9 mouse cellular contexts compared by ENCODE assay signal in the genomic region with DNA sequence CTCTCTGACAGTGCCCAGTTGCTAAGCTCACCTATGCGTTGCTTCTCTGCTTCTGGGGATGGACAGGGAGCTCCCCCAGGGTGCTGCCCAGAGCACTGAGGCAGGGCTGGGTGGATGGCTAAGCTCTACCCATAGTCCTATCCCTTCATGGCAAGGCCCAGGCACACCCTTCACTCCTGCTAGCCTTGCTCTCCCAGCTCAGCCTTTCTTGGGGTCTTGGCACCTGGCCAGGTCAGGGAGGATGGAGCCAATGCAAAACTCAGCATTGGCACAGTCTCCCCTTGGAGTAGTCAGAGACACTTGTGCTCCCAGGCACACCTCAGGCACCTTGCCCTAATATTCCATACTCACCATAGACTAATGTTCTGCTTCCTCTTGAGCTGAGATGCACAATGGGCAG. TPM values are rescaled to one million over a fixed set of nuclear protein-coding genes. Genes with fewer than 3 reads are reported as not detected.
DNase-seq lines count a peak whose midpoint lies in the region; ATAC-seq lines count a peak whose summit lies in the region.
"Had no signal": no experiment of that assay in that cellular context is flagged by ENCODE, and none has a peak within 500 bp of the region (broad histone marks: within the 10 kb centered on the region; RNA-seq: fewer than 3 reads in every experiment).

No protein-coding gene starts in this region.

- peak overlapping the region; percentile 50 for H3K4me3 ChIP-seq in embryonic facial prominence, embryonic 10.5 days
- peak overlapping the region; percentile 14; the same call in 1 of the 2 replicates for H3K4me3 ChIP-seq in hindbrain, embryonic 14.5 days (replicated peaks; ENCODE audit: low read length)
- H3K4me3 ChIP-seq in lung, embryonic 16.5 days (ENCODE audit: low read length), result peak overlapping the region; percentile 55

- no peaks in the 10 kb centered on the region for H3K36me3 ChIP-seq in embryonic facial prominence, embryonic 10.5 days (replicated peaks)
- H3K36me3 ChIP-seq in hindbrain, embryonic 14.5 days (replicated peaks; ENCODE audit: control insufficient read depth, insufficient read depth), result no peaks in the 10 kb centered on the region
- H3K36me3 ChIP-seq in lung, embryonic 16.5 days (ENCODE audit: control insufficient read depth, insufficient read depth, low read length), result no peaks in the 10 kb centered on the region

- peaks cover 82% of the 10 kb centered on the region for H3K27me3 ChIP-seq in embryonic facial prominence, embryonic 10.5 days (replicated peaks; ENCODE audit: low read depth, poor library complexity, severe bottlenecking)
- no peaks in the 10 kb centered on the region; the same call in 1 of the 2 replicates for H3K27me3 ChIP-seq in hindbrain, embryonic 14.5 days (ENCODE audit: control insufficient read depth, insufficient read depth, low read length)
- H3K27me3 ChIP-seq in lung, embryonic 16.5 days (ENCODE audit: control insufficient read depth, insufficient read depth, low read depth, low read length), result no peaks in the 10 kb centered on the region
- H3K27me3 ChIP-seq: CH12.LX had no signal

- 55% methylated on average over 1 of the region's 1 CpGs for WGBS in embryonic facial prominence, embryonic 10.5 days
- 50% methylated on average over 1 of the region's 1 CpGs for WGBS in hindbrain, embryonic 14.5 days
- WGBS in lung, embryonic 16.5 days, result 46% methylated on average over 1 of the region's 1 CpGs

- H3K4me2 ChIP-seq in hindbrain, embryonic 14.5 days (replicated peaks), result peak overlapping the region; percentile 24; the same call in 1 of the 2 replicates
- H3K4me2 ChIP-seq in lung, embryonic 16.5 days (ENCODE audit: low read depth, low read length), result peak overlapping the region; percentile 57

- peaks cover 33% of the 10 kb centered on the region for H3K4me1 ChIP-seq in embryonic facial prominence, embryonic 10.5 days
- H3K4me1 ChIP-seq in hindbrain, embryonic 14.5 days (replicated peaks; ENCODE audit: control insufficient read depth, insufficient read depth, low read length), result no peaks in the 10 kb centered on the region
- peaks cover 20% of the 10 kb centered on the region for H3K4me1 ChIP-seq in lung, embryonic 16.5 days (replicated peaks; ENCODE audit: control insufficient read depth, insufficient read depth, low read length)

- ATAC-seq in hindbrain, embryonic 14.5 days (ENCODE audit: low FRiP score), result no peak
- ATAC-seq in lung, embryonic 16.5 days (ENCODE audit: low read depth), result 0 out of 2 replicates have a peak, but pooled peaks have one; percentile 4
- ATAC-seq in granulocyte monocyte progenitor cell, adult 5-6 weeks (replicated peaks; ENCODE audit: poor library complexity, severe bottlenecking), result no peak

- intact Hi-C loops in left cerebral cortex, postnatal 10 days (cut with DNase I), result loop anchor here (10.0 kb wide), 1 partner anchor 419 kb away; the partner anchor contains the start of gene Pnma3

- no peak overlapping the region for H3K9ac ChIP-seq in hindbrain, embryonic 14.5 days
- H3K9ac ChIP-seq in lung, embryonic 16.5 days (ENCODE audit: low read length), result peak overlapping the region; percentile 71

- peak; percentile 90 for DNase-seq in heart, adult 11 months
- no peak for DNase-seq in heart, adult 9 months (ENCODE audit: low spot score in 2 of 2)
- DNase-seq in embryonic facial prominence, embryonic 10.5 days (ENCODE audit: low spot score), result no peak
- no peak for DNase-seq in hindbrain, embryonic 14.5 days (ENCODE audit: low spot score)
- no peak for DNase-seq in urinary bladder, adult 18-20 months (ENCODE audit: low spot score in 2 of 2)
- no peak for DNase-seq in left cerebral cortex, postnatal 10 days (ENCODE audit: extremely low spot score in 1 of 2, low spot score in 2 of 2)

- H3K27ac ChIP-seq in embryonic facial prominence, embryonic 10.5 days (replicated peaks), result peak overlapping the region; percentile 83
- H3K27ac ChIP-seq in hindbrain, embryonic 14.5 days, result no peak overlapping the region
- peak overlapping the region; percentile 83 for H3K27ac ChIP-seq in lung, embryonic 16.5 days (ENCODE audit: low read length)

- H3K9me3 ChIP-seq in embryonic facial prominence, embryonic 10.5 days, result no peaks in the 10 kb centered on the region
- H3K9me3 ChIP-seq in hindbrain, embryonic 14.5 days (ENCODE audit: control insufficient read depth, low read length), result no peaks in the 10 kb centered on the region
- H3K9me3 ChIP-seq in lung, embryonic 16.5 days (ENCODE audit: control insufficient read depth, low read length), result no peaks in the 10 kb centered on the region

RNA-seq across cellular contexts. Expression of gene Bgn, which starts 0.7 kb away (rescaled TPM):
- 15.7 and 19.3 TPM in 2 replicates for polyA plus RNA-seq in embryonic facial prominence, embryonic 10.5 days (2016; fragmentation: Nextera tagmentation; extraction: Ambion mirVana)
- polyA plus RNA-seq in hindbrain, embryonic 14.5 days (2014; fragmentation: Nextera tagmentation; extraction: Ambion mirVana), result 35.0 and 40.7 TPM in 2 replicates
- 206 and 225 TPM in 2 replicates for polyA plus RNA-seq in lung, embryonic 16.5 days (2015; fragmentation: Nextera tagmentation; extraction: Ambion mirVana)
- 10 to 100 TPM; 33.2 to 34.7 TPM for total RNA-seq in left cerebral cortex, postnatal 10 days (2021)
- total RNA-seq in granulocyte monocyte progenitor cell, adult 5-6 weeks (2014; fragmentation: Nextera tagmentation), result not detected in 2 replicates
- not detected in 2 replicates for total RNA-seq in granulocyte monocyte progenitor cell, adult 5-6 weeks (2017)
- total RNA-seq: CH12.LX had no signal

RNA-seq across cellular contexts. Expression of gene Atp2b3, which starts 18.8 kb away (rescaled TPM):
- polyA plus RNA-seq in embryonic facial prominence, embryonic 10.5 days (2016; fragmentation: Nextera tagmentation; extraction: Ambion mirVana), result 0.25 and 0.39 TPM in 2 replicates
- polyA plus RNA-seq in hindbrain, embryonic 14.5 days (2014; fragmentation: Nextera tagmentation; extraction: Ambion mirVana), result 8.4 and 9.5 TPM in 2 replicates
- polyA plus RNA-seq in lung, embryonic 16.5 days (2015; fragmentation: Nextera tagmentation; extraction: Ambion mirVana), result 0.11 TPM in 1 of 2 replicates, not detected in the other
- total RNA-seq in left cerebral cortex, postnatal 10 days (2021), result 10 to 100 TPM; 63.9 to 64.2 TPM
- total RNA-seq in granulocyte monocyte progenitor cell, adult 5-6 weeks (2014; fragmentation: Nextera tagmentation), result not detected in 2 replicates
- total RNA-seq in granulocyte monocyte progenitor cell, adult 5-6 weeks (2017), result not detected in 2 replicates
- total RNA-seq: CH12.LX had no signal

RNA-seq across cellular contexts. Expression of gene Haus7, which starts 25.2 kb away (rescaled TPM):
- 94.0 and 99.8 TPM in 2 replicates for polyA plus RNA-seq in embryonic facial prominence, embryonic 10.5 days (2016; fragmentation: Nextera tagmentation; extraction: Ambion mirVana)
- 59.8 and 66.9 TPM in 2 replicates for polyA plus RNA-seq in hindbrain, embryonic 14.5 days (2014; fragmentation: Nextera tagmentation; extraction: Ambion mirVana)
- polyA plus RNA-seq in lung, embryonic 16.5 days (2015; fragmentation: Nextera tagmentation; extraction: Ambion mirVana), result 54.2 and 54.4 TPM in 2 replicates
- 10 to 100 TPM; 13.7 to 15.0 TPM for total RNA-seq in left cerebral cortex, postnatal 10 days (2021)
- total RNA-seq in granulocyte monocyte progenitor cell, adult 5-6 weeks (2014; fragmentation: Nextera tagmentation), result 24.2 and 29.1 TPM in 2 replicates
- total RNA-seq in granulocyte monocyte progenitor cell, adult 5-6 weeks (2017), result 51.8 and 70.7 TPM in 2 replicates

RNA-seq across cellular contexts. Expression of gene Trex2, which starts 48.9 kb away (rescaled TPM):
- polyA plus RNA-seq in embryonic facial prominence, embryonic 10.5 days (2016; fragmentation: Nextera tagmentation; extraction: Ambion mirVana), result 0.15 TPM in 1 of 2 replicates, not detected in the other
- polyA plus RNA-seq in hindbrain, embryonic 14.5 days (2014; fragmentation: Nextera tagmentation; extraction: Ambion mirVana), result not detected in 2 replicates
- polyA plus RNA-seq in lung, embryonic 16.5 days (2015; fragmentation: Nextera tagmentation; extraction: Ambion mirVana), result not detected in 2 replicates
- total RNA-seq in left cerebral cortex, postnatal 10 days (2021), result not detected
- not detected in 2 replicates for total RNA-seq in granulocyte monocyte progenitor cell, adult 5-6 weeks (2014; fragmentation: Nextera tagmentation)
- total RNA-seq in granulocyte monocyte progenitor cell, adult 5-6 weeks (2017), result not detected in 2 replicates
- total RNA-seq: CH12.LX had no signal
